Mouse (Mus musculus) ES-Bruce4 (cell line): ENCODE measurements around the gene Sema4b. TPM values are rescaled to one million over a fixed set of nuclear protein-coding genes. Genes with fewer than 3 reads are reported as not detected.
A peak's percentile ranks its signal among the peaks of the same experiment; 100 is the strongest.

Experiments
- H3K27ac ChIP-seq: 2 replicates; pipeline ENCODE4 v1.5.1; 2012; ENCODE audit warnings: low read length, inconsistent platforms; ENCODE audit not compliant: insufficient read depth
- H3K27me3 ChIP-seq: 2 replicates; pipeline ENCODE4 v1.6.1; 2012; ENCODE audit warnings: mild to moderate bottlenecking, low read length, inconsistent platforms; ENCODE audit not compliant: control insufficient read depth, poor library complexity, insufficient read depth, severe bottlenecking
- H3K36me3 ChIP-seq: 2 replicates; pipeline ENCODE4 v1.6.1; 2012; ENCODE audit warnings: inconsistent platforms, mild to moderate bottlenecking, low read length, moderate library complexity; ENCODE audit not compliant: control insufficient read depth, poor library complexity, insufficient read depth, severe bottlenecking
- H3K4me1 ChIP-seq: one replicate; pipeline ENCODE4 v1.8.1; 2011; ENCODE audit warnings: low read length; ENCODE audit not compliant: control insufficient read depth, insufficient read depth
- H3K4me3 ChIP-seq: 2 replicates; pipeline ENCODE4 v1.5.1; 2011; ENCODE audit warnings: low read depth, mild to moderate bottlenecking, low read length
- H3K9ac ChIP-seq: 2 replicates; pipeline ENCODE4 v1.6.1; 2012; ENCODE audit warnings: low read depth, mild to moderate bottlenecking, inconsistent platforms; ENCODE audit not compliant: poor library complexity, severe bottlenecking
- H3K9me3 ChIP-seq: replicated peaks from 2 replicates; pipeline ENCODE4 v1.6.1; 2012; ENCODE audit warnings: mild to moderate bottlenecking, low read length, inconsistent platforms; ENCODE audit not compliant: control insufficient read depth, poor library complexity, insufficient read depth, severe bottlenecking
- CTCF ChIP-seq: IDR thresholded peaks from one replicate; pipeline ENCODE4 v1.8.1; 2011; ENCODE audit warnings: low read depth, low read length
- EP300 ChIP-seq: IDR thresholded peaks from 2 replicates; pipeline ENCODE4 v1.6.1; 2011; ENCODE audit warnings: low read depth, low read length; ENCODE audit not compliant: insufficient read depth
- POLR2A ChIP-seq: IDR thresholded peaks from one replicate; pipeline ENCODE4 v1.8.1; 2011; ENCODE audit warnings: low read length; ENCODE audit not compliant: insufficient read depth
- polyA plus RNA-seq: library from polyadenylated mRNA; stranded (reverse); fragments of >200 nt; gene quantifications from 2 replicates; pipeline ENCODE4 v1.2.4, GENCODE M21; 2011; ENCODE audit warnings: low read depth; ENCODE audit not compliant: missing spikeins, insufficient read depth, insufficient read length

Gene Sema4b
- polyA plus RNA-seq, 1 experiment: 27.1 TPM

DNA sequence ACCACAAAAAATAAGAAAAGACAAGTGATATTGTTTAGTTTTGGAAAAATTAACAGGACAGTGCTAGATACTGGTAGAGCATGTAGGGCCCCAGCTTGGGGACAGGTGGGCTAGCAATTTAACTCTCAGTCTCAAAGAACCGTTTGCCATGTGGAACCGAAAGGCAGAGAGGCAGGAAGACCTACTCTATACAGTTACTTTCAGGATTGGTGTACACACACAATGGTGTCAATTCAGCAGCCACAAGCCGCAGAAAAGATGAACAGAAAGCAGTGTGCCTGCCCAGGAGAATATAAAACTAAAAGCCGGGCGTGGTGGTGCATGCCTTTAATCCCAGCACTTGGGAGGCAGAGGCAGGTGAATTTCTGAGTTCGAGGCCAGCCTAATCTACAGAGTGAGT, 6.9 kb upstream of the Sema4b start:
- no peak overlapping the region for H3K4me3 ChIP-seq
- no peak for TF ChIP-seq EP300
- no peaks in the 10 kb centered on the region for H3K27me3 ChIP-seq
- H3K27ac ChIP-seq: no peak overlapping the region
- no peaks in the 10 kb centered on the region for H3K9me3 ChIP-seq
- H3K9ac ChIP-seq: no peak overlapping the region
- peaks cover 1% of the 10 kb centered on the region for H3K4me1 ChIP-seq
- H3K36me3 ChIP-seq: no peaks in the 10 kb centered on the region

DNA sequence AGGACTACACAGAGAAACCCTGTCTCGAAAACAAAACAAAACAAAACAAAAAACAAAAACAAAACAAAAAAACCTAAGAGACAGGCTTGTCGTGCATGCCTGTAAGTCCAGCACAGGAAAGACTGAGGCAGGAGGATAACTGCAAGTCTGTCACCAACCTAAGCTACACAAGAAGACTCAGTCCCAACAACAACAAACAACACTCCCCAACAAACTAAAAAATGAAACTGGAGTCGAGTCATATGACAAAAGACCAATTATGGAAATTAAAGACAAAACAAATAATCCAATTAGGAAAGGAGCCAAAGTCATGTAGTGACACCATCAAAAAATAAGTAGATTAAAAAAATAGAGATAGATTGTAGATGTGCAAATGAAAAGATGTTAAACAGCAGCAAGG, 6.4 kb upstream of the Sema4b start:
- TF ChIP-seq CTCF (no peak), POLR2A (no peak)
- Histone ChIP-seq H3K27ac (no peak overlapping the region), H3K9me3 (no peaks in the 10 kb centered on the region), H3K27me3 (no peaks in the 10 kb centered on the region), H3K9ac (no peak overlapping the region), H3K4me3 (no peak overlapping the region), H3K4me1 (peaks cover 1% of the 10 kb centered on the region), H3K36me3 (no peaks in the 10 kb centered on the region)

DNA sequence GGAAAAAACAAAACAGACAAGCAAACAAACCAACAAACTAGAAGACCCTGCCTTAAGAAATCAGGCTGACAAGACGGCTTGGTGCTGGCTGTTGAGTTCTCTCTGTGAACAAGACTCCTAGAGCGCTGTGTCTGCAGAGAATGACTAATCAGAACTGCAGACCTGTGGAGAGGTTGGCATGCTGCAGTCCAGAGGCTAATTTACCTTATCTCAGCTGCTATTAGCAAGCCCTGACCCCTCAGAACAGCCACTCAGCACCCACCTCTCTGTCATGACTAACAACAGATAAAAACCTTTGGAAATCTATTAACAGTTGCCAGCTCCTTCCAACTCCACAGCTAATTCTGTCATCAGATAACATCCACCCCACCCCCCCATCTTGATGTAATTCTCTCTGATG, 5.6 kb upstream of the Sema4b start:
- no peaks in the 10 kb centered on the region for H3K9me3 ChIP-seq
- no peaks in the 10 kb centered on the region for H3K36me3 ChIP-seq
- TF ChIP-seq POLR2A (no peak), CTCF (no peak), EP300 (no peak)
- H3K9ac ChIP-seq: no peak overlapping the region
- H3K27me3 ChIP-seq: no peaks in the 10 kb centered on the region
- no peak overlapping the region for H3K4me3 ChIP-seq
- H3K4me1 ChIP-seq: peaks cover 1% of the 10 kb centered on the region
- no peak overlapping the region for H3K27ac ChIP-seq

DNA sequence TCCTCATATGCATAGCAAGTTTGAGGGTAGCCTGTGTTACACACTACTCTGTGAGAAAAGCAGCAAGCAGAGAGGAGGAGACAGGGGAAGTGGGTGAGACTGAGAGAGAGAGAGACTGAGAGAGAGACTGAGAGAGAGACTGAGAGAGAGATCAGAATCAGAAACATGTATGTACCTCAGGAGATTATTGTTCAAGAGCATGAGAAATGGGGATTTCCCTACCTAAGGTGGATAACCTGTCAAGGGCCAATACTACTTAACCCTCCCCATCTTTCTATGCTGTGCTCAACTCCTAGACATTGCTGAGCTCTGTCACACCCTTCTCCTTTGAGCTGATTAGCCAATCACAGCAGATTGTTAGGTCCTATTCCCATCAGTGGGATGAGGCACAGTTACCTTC, 4.5 kb upstream of the Sema4b start:
- no peaks in the 10 kb centered on the region for H3K9me3 ChIP-seq
- no peak for TF ChIP-seq EP300
- no peak for TF ChIP-seq POLR2A
- no peak for TF ChIP-seq CTCF
- peaks cover 1% of the 10 kb centered on the region for H3K4me1 ChIP-seq
- H3K9ac ChIP-seq: no peak overlapping the region
- no peaks in the 10 kb centered on the region for H3K36me3 ChIP-seq
- H3K27ac ChIP-seq: no peak overlapping the region
- no peaks in the 10 kb centered on the region for H3K27me3 ChIP-seq
- H3K4me3 ChIP-seq: no peak overlapping the region

DNA sequence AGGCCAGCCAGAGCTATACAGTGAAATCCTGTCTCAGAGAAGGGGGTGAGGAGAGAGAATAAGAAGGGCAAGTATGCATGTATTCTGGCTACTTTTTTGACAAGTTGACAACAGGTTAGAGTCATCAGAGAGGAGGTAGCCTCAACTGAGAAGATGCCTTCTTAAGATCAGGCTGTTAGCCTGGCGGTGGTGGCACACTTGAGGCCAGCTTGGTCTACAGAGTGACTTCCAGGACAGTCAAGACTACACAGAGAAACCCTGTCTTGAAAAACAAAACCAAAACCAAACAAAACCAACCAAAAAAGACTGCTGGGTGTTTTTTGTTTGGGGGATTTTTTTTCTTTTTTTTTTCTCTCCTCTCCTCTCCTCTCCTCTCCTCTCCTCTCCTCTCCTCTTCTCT, 3.2 kb upstream of the Sema4b start:
- H3K27ac ChIP-seq: peak overlapping the region; percentile 48; the same call in 1 of the 2 replicates
- H3K9ac ChIP-seq: no peak overlapping the region
- TF ChIP-seq POLR2A: no peak
- no peak for TF ChIP-seq EP300
- no peak for TF ChIP-seq CTCF
- peaks cover 1% of the 10 kb centered on the region for H3K4me1 ChIP-seq
- no peaks in the 10 kb centered on the region for H3K27me3 ChIP-seq
- H3K4me3 ChIP-seq: no peak overlapping the region
- no peaks in the 10 kb centered on the region for H3K36me3 ChIP-seq
- H3K9me3 ChIP-seq: no peaks in the 10 kb centered on the region

DNA sequence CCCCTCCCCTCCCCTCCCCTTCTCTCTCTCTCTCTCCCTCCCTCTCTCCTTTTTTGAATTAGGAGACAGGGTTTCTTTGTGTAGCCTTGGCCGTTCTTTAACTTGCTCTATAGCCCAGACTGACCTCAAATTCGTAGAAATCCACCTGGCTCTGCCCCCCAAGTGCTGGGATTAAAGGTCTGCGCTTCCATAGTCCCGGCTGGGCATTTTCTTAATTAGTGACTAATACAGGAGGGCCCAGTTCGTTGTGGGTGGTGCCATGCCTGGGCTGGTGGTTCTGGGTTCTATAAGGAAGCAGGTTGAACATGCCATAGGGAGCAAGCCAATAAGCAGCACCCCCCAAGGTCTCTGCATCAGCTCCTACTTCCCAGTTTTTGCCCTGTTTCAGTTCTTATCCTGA, 2.7 kb upstream of the Sema4b start:
- TF ChIP-seq EP300 (no peak), POLR2A (no peak), CTCF (no peak)
- H3K4me1 ChIP-seq: peaks cover 1% of the 10 kb centered on the region
- no peak overlapping the region for H3K4me3 ChIP-seq
- H3K9me3 ChIP-seq: no peaks in the 10 kb centered on the region
- H3K27ac ChIP-seq: peak overlapping the region; percentile 13; the same call in 1 of the 2 replicates
- no peaks in the 10 kb centered on the region for H3K36me3 ChIP-seq
- no peaks in the 10 kb centered on the region for H3K27me3 ChIP-seq
- no peak overlapping the region for H3K9ac ChIP-seq

DNA sequence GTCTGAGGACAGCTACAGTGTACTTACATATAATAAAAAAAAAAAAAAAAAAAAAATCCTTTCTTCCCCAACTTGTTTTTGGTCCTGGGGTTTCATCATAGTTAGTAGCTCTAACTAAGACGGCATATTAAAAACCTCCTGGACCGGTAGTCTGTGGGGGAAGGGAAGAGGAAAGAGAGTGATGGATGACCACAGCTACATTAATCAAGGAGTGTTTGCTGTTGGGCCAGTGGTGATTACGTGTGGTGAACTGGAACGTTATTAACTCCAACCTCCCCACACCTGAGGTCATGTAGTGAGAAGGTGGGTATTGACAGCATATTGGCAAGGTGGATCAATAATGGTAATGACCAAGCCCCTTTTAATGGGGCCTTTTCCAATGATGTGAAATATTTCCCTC, 2.1 kb upstream of the Sema4b start:
- Histone ChIP-seq H3K36me3 (no peaks in the 10 kb centered on the region), H3K4me3 (no peak overlapping the region), H3K9ac (peak overlapping the region; percentile 83; the same call in 1 of the 2 replicates), H3K27ac (peak overlapping the region; percentile 96), H3K9me3 (no peaks in the 10 kb centered on the region), H3K4me1 (peaks cover 1% of the 10 kb centered on the region), H3K27me3 (no peaks in the 10 kb centered on the region)
- no peak for TF ChIP-seq CTCF
- no peak for TF ChIP-seq POLR2A
- no peak for TF ChIP-seq EP300
